Mouse (Mus musculus) stomach, embryonic 14.5 days (tissue): ENCODE data around the gene Olfm2. TPM values are rescaled to one million over a fixed set of nuclear protein-coding genes. Genes with fewer than 3 reads are reported as not detected.
"Not testable (repeated sequence)": the region's sequence is repeated elsewhere in the genome, so short reads cannot be mapped to it uniquely, and the experiment has no call there.

Experiments used
- ATAC-seq: fragments of 200-750 bp; cut with Nextera tagmentation; 2 replicates; pipeline ENCODE4 v1.8.0; 2017; ENCODE audit warnings: low read depth, moderate TSS enrichment; ENCODE audit not compliant: insufficient number of reproducible peaks, insufficient read depth, low FRiP score
- H3K27ac ChIP-seq: fragments of 300-500 bp; sonication (generic); 2 replicates; pipeline ENCODE4 v1.5.1; 2014; ENCODE audit warnings: mild to moderate bottlenecking, low read length, moderate library complexity, mixed read lengths
- H3K27me3 ChIP-seq: fragments of 300-500 bp; sonication (generic); 2 replicates; pipeline ENCODE4 v1.6.1; 2014; ENCODE audit warnings: low read length, control low read depth, mixed read lengths; ENCODE audit not compliant: control insufficient read depth, insufficient read depth
- H3K36me3 ChIP-seq: fragments of 300-500 bp; sonication (generic); 2 replicates; pipeline ENCODE4 v1.6.1; 2014; ENCODE audit warnings: mild to moderate bottlenecking, control low read depth, low read length, moderate library complexity, mixed read lengths; ENCODE audit not compliant: control insufficient read depth, insufficient read depth
- H3K4me1 ChIP-seq: fragments of 300-500 bp; sonication (generic); 2 replicates; pipeline ENCODE4 v1.6.1; 2014; ENCODE audit warnings: low read length, control low read depth, mixed read lengths; ENCODE audit not compliant: control insufficient read depth, insufficient read depth
- H3K4me2 ChIP-seq: fragments of 300-500 bp; sonication (generic); replicated peaks from 2 replicates; pipeline ENCODE4 v1.6.1; 2014; ENCODE audit warnings: low read depth, low read length, control low read depth
- H3K4me3 ChIP-seq: fragments of 300-500 bp; sonication (generic); 2 replicates; pipeline ENCODE4 v1.5.1; 2014; ENCODE audit warnings: low read depth, low read length, control low read depth
- H3K9ac ChIP-seq: fragments of 300-500 bp; sonication (generic); replicated peaks from 2 replicates; pipeline ENCODE4 v1.6.1; 2014; ENCODE audit warnings: low read depth, mild to moderate bottlenecking, control low read depth, low read length, moderate library complexity, mixed read lengths
- H3K9me3 ChIP-seq: fragments of 300-500 bp; sonication (generic); 2 replicates; pipeline ENCODE4 v1.6.1; 2016; ENCODE audit warnings: low read depth, low read length, control low read depth; ENCODE audit not compliant: control insufficient read depth
- WGBS: fragments of 180-500 bp; shearing (Covaris S2); extraction: QIAGEN DNeasy Blood & Tissue Kit; methylation state at CpG from one replicate; pipeline ENCODE4 v1.1.7; 2014; 5-methylcytosine and 5-hydroxymethylcytosine counted together
- polyA plus RNA-seq: library from polyadenylated mRNA; unstranded; fragments of >200 nt; fragmentation: Nextera tagmentation; extraction: Ambion mirVana; gene quantifications from 2 replicates; pipeline ENCODE4 v1.2.1, GENCODE M21; 2014

Gene Olfm2
- polyA plus RNA-seq, 1 experiment from 2014 or later: 8.6 TPM

DNA sequence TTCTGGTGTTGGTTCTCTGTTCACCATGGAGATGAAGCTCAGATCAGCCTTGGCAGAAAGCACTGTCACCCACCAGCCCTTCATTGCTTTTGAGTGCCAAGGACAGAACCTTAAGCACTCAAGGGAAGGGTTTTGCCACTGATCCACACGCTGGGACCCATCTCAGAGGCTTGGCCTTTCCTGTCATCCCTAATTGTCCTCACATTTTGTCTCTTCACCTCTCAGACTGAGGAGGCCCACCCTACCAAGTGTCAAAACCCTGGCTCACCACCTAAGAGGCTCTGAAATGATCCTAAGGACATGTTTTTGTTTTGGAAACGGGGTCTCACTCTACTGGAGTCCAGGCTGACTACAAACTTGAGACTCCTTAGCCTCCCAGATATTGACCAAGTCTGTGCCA lies 109.4 kb downstream of the Olfm2 start:
- Histone ChIP-seq H3K9ac (no peak overlapping the region), H3K27me3 (no peaks in the 10 kb centered on the region), H3K4me1 (peaks cover 4% of the 10 kb centered on the region; the same call in 1 of the 2 replicates), H3K4me3 (no peak overlapping the region), H3K36me3 (peaks cover 13% of the 10 kb centered on the region), H3K27ac (no peak overlapping the region), H3K4me2 (no peak overlapping the region), H3K9me3 (no peaks in the 10 kb centered on the region)
- WGBS: 79% methylated on average over 2 of the region's 2 CpGs
- no peak for ATAC-seq

DNA sequence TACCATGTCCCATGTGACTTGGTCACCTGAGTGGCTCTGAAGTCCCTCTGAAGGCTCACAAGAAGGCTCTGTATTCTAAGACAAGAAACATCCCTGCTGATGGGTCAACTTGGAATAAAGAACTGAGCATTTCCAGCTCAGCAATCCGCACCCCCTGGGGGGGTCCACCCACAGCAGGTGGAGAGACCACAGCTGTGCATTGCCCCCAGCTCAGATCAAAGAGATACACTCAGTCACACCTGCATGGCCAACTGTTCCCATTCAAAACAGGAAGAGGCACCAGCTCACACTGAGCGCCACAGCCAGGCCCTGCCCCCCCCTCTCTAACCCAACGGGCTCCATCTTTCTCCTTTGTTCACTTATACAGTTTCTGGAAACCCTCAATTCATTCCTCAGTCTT lies 109.9 kb downstream of the Olfm2 start:
- peaks cover 4% of the 10 kb centered on the region; the same call in 1 of the 2 replicates for H3K4me1 ChIP-seq
- peaks cover 13% of the 10 kb centered on the region for H3K36me3 ChIP-seq
- H3K4me2 ChIP-seq: no peak overlapping the region
- H3K9ac ChIP-seq: no peak overlapping the region
- no peaks in the 10 kb centered on the region for H3K9me3 ChIP-seq
- WGBS: 74% methylated on average over 3 of the region's 3 CpGs
- no peak overlapping the region for H3K4me3 ChIP-seq
- H3K27me3 ChIP-seq: no peaks in the 10 kb centered on the region
- no peak overlapping the region for H3K27ac ChIP-seq
- ATAC-seq: no peak

DNA sequence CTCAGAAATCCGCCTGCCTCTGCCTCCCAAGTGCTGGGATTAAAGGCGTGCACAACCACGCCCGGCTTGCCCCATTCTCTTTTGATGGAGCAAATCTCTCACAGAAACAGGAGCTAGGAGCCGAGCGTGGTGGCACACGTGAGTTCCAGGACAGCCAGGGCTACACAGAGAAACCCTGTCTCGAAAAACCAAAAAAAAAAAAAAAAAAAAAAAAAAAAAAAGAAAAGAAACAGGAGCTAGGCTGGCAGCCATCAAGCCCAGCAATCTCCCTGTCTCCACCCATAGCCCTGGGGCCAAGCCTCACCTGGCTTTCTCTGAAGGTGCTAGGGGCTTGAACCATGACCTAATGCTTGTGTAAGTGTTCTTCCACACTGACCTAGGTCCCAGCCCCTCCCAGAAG lies 110.5 kb downstream of the Olfm2 start:
- H3K4me3 ChIP-seq, ATAC-seq, H3K4me2 ChIP-seq, H3K9me3 ChIP-seq, H3K9ac ChIP-seq, H3K27ac ChIP-seq, H3K27me3 ChIP-seq, H3K4me1 ChIP-seq: not testable (repeated sequence)
- peaks cover 13% of the 10 kb centered on the region for H3K36me3 ChIP-seq
- 92% methylated on average over 8 of the region's 8 CpGs for WGBS

DNA sequence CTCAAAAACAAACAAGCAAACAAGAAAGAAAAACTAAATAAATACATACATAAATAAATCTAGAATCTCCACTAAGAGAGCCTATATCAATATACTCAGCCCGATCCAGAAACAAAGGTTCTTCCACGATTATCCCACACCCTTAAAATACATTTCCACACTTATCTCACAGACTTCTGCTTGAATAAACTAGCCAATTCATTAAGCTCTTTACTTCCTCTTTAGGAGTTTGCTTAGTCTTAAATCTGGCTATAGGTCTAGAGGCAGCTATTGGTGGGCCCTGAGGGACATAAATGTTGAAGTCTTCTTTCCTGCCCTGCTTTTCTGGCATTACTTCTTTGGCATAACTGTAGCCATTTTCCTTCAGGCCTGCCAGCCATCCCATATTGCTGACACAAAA lies 114.8 kb downstream of the Olfm2 start:
- Histone ChIP-seq H3K9ac (no peak overlapping the region), H3K27me3 (no peaks in the 10 kb centered on the region), H3K4me3 (no peak overlapping the region), H3K9me3 (no peaks in the 10 kb centered on the region), H3K36me3 (no peaks in the 10 kb centered on the region), H3K4me1 (no peaks in the 10 kb centered on the region), H3K4me2 (no peak overlapping the region), H3K27ac (no peak overlapping the region)
- WGBS: 86% methylated on average over 2 of the region's 2 CpGs
- ATAC-seq: no peak

Other genes starting within 250 kb of the Olfm2 start
- gene Zfp266, start 224.9 kb downstream of the Olfm2 start, polyA plus RNA-seq: 94.0 and 94.9 TPM in 2 replicates
- 20.9 and 28.6 TPM in 2 replicates for gene Zfp846, start 165.1 kb downstream of the Olfm2 start, polyA plus RNA-seq
- 362 and 386 TPM in 2 replicates for gene Ubl5, start 103.5 kb downstream of the Olfm2 start, polyA plus RNA-seq
- 12.2 and 13.5 TPM in 2 replicates for gene Fbxl12, start 101.6 kb downstream of the Olfm2 start, polyA plus RNA-seq
- 45.7 and 46.5 TPM in 2 replicates for gene Pin1, start 94.3 kb downstream of the Olfm2 start, polyA plus RNA-seq
- 1.1 and 1.2 TPM in 2 replicates for gene Col5a3, start 68.7 kb upstream of the Olfm2 start, polyA plus RNA-seq
- not detected in 2 replicates for gene Rdh8, start 72.2 kb upstream of the Olfm2 start, polyA plus RNA-seq
- 11.9 and 12.6 TPM in 2 replicates for gene A230050P20Rik, start 122.3 kb upstream of the Olfm2 start, polyA plus RNA-seq
- 6.9 and 7.2 TPM in 2 replicates for gene Angptl6, start 133.4 kb upstream of the Olfm2 start, polyA plus RNA-seq
- gene Ppan, start 141.8 kb upstream of the Olfm2 start, polyA plus RNA-seq: 72.7 and 74.6 TPM in 2 replicates
- 281 and 289 TPM in 2 replicates for gene Eif3g, start 152.3 kb upstream of the Olfm2 start, polyA plus RNA-seq
- 64.7 and 69.6 TPM in 2 replicates for gene Dnmt1, start 213.5 kb upstream of the Olfm2 start, polyA plus RNA-seq
- 48.6 and 52.3 TPM in 2 replicates for gene S1pr2, start 230.4 kb upstream of the Olfm2 start, polyA plus RNA-seq